In genomic region chr12:44209141-44209823, GRCm38 (mm10) we compare ENCODE assay signal across 8 mouse cellular contexts. TPM values are rescaled to one million over a fixed set of nuclear protein-coding genes. Genes with fewer than 3 reads are reported as not detected.
DNase-seq lines count a peak whose midpoint lies in the region; ATAC-seq and TF ChIP-seq lines count a peak whose summit lies in the region.

No protein-coding gene starts in this region.

- ATAC-seq in forebrain, embryonic 16.5 days = no peak
- ATAC-seq in hindbrain, embryonic 14.5 days (ENCODE audit: low FRiP score) = no peak

- WGBS in forebrain, embryonic 16.5 days = under 1% methylated on average over 37 of the region's 37 CpGs
- WGBS in hindbrain, embryonic 14.5 days = under 1% methylated on average over 37 of the region's 37 CpGs
- 1% methylated on average over 37 of the region's 37 CpGs for WGBS in macrophage (ENCODE audit: missing documents)
- WGBS in small intestine, adult 2 months = under 1% methylated on average over 37 of the region's 37 CpGs

- peak; percentile 59 for DNase-seq in embryo, embryonic 10 days (ENCODE audit: low spot score)
- DNase-seq in embryo, embryonic 9.5 days (ENCODE audit: extremely low spot score) = no peak
- DNase-seq in cerebellum, adult 11 months = peak; percentile 45
- DNase-seq in hindbrain, embryonic 14.5 days (ENCODE audit: low spot score) = peak; percentile 31
- DNase-seq in left cerebral cortex, adult 9 months (ENCODE audit: low spot score in 2 of 2) = peak; percentile 20 to 28

- TF ChIP-seq CTCF in small intestine, adult 2 months (IDR thresholded peaks at IDR 0.05; ENCODE audit: extremely low read depth, insufficient read length, insufficient replicate concordance, low read depth, low read length) = peak; percentile 20; the same call in 1 of the 2 replicates

- H3K9ac ChIP-seq in forebrain, embryonic 16.5 days (replicated peaks; ENCODE audit: low read depth, low read length) = peak overlapping the region; percentile 87
- peak overlapping the region; percentile 68 for H3K9ac ChIP-seq in hindbrain, embryonic 14.5 days

- H3K4me3 ChIP-seq in forebrain, embryonic 16.5 days (replicated peaks; ENCODE audit: low read length) = peak overlapping the region; percentile 93
- H3K4me3 ChIP-seq in hindbrain, embryonic 14.5 days (replicated peaks; ENCODE audit: low read length) = peak overlapping the region; percentile 67
- H3K4me3 ChIP-seq in macrophage (ENCODE audit: inconsistent target) = peak overlapping the region; percentile 72
- peak overlapping the region; percentile 81 for H3K4me3 ChIP-seq in small intestine, adult 2 months (ENCODE audit: low read depth, low read length)

- TF ChIP-seq POLR2A in small intestine, adult 2 months (IDR thresholded peaks at IDR 0.05; ENCODE audit: low read depth, low read length) = no peak

- peaks cover 8% of the 10 kb centered on the region for H3K4me1 ChIP-seq in forebrain, embryonic 16.5 days (replicated peaks; ENCODE audit: control insufficient read depth, insufficient read depth, low read length)
- H3K4me1 ChIP-seq in hindbrain, embryonic 14.5 days (replicated peaks; ENCODE audit: control insufficient read depth, insufficient read depth, low read length) = peaks cover 19% of the 10 kb centered on the region
- H3K4me1 ChIP-seq in small intestine, adult 2 months (ENCODE audit: control insufficient read depth, insufficient read depth, insufficient read length, low read length) = no peaks in the 10 kb centered on the region; the same call in 1 of the 2 replicates

- H3K4me2 ChIP-seq in forebrain, embryonic 16.5 days (ENCODE audit: low read length) = peak overlapping the region; percentile 79
- peak overlapping the region; percentile 72 for H3K4me2 ChIP-seq in hindbrain, embryonic 14.5 days (replicated peaks)

- peak overlapping the region; percentile 85 for H3K27ac ChIP-seq in forebrain, embryonic 16.5 days (ENCODE audit: low read length)
- peak overlapping the region; percentile 82 for H3K27ac ChIP-seq in hindbrain, embryonic 14.5 days
- H3K27ac ChIP-seq in macrophage = peak overlapping the region; percentile 21
- peak overlapping the region; percentile 70 for H3K27ac ChIP-seq in small intestine, adult 2 months (ENCODE audit: insufficient read depth, low read depth, low read length)

- peaks cover 4% of the 10 kb centered on the region for H3K36me3 ChIP-seq in forebrain, embryonic 16.5 days (ENCODE audit: control insufficient read depth, insufficient read depth)
- peaks cover 12% of the 10 kb centered on the region for H3K36me3 ChIP-seq in hindbrain, embryonic 14.5 days (replicated peaks; ENCODE audit: control insufficient read depth, insufficient read depth)
- H3K36me3 ChIP-seq in macrophage (ENCODE audit: inconsistent target) = no peaks in the 10 kb centered on the region
- H3K36me3 ChIP-seq in small intestine, adult 2 months (ENCODE audit: control insufficient read depth, insufficient read depth, low read length) = peaks cover 9% of the 10 kb centered on the region

- 0 out of 2 replicates have a peak, but pooled peaks cover 2% of the 10 kb centered on the region for H3K27me3 ChIP-seq in forebrain, embryonic 16.5 days (replicated peaks; ENCODE audit: control insufficient read depth, insufficient read depth, low read length)
- H3K27me3 ChIP-seq in hindbrain, embryonic 14.5 days (ENCODE audit: control insufficient read depth, insufficient read depth, low read length) = no peaks in the 10 kb centered on the region
- no peaks in the 10 kb centered on the region for H3K27me3 ChIP-seq in small intestine, adult 2 months (ENCODE audit: control insufficient read depth, insufficient read depth, low read length)

- peaks cover 21% of the 10 kb centered on the region for H3K79me2 ChIP-seq in macrophage (ENCODE audit: inconsistent target)

- H3K9me3 ChIP-seq in forebrain, embryonic 16.5 days (ENCODE audit: control insufficient read depth, low read length) = no peaks in the 10 kb centered on the region
- no peaks in the 10 kb centered on the region for H3K9me3 ChIP-seq in hindbrain, embryonic 14.5 days (ENCODE audit: control insufficient read depth, low read length)

RNA-seq across cellular contexts. Expression of gene Dnajb9, which starts 0.8 kb away (rescaled TPM):
- 30.3 and 36.5 TPM in 2 replicates for polyA plus RNA-seq in forebrain, embryonic 16.5 days (2015; fragmentation: Nextera tagmentation; extraction: Ambion mirVana)
- polyA plus RNA-seq in hindbrain, embryonic 14.5 days (2014; fragmentation: Nextera tagmentation; extraction: Ambion mirVana) = 38.2 and 48.7 TPM in 2 replicates
- 10 to 100 TPM in 2 of 26 experiments, 1 to 10 TPM in 24; 1.3 to 10.5 (median 3.3) TPM for total RNA-seq in macrophage (2018; cell fraction: chromatin; rRNA removed)
- 10 to 100 TPM; 21.0 to 42.1 (median 33.7) TPM for total RNA-seq in macrophage (2018; cell fraction: cytosol; rRNA removed)
- 10 to 100 TPM in 25 of 26 experiments, 1 to 10 TPM in 1; 5.4 to 38.7 (median 18.9) TPM for total RNA-seq in macrophage (2018; cell fraction: nucleus; rRNA removed)
- polyA plus RNA-seq in macrophage (2018) = 27.8 to 67.1 TPM (median 34.5 TPM) in 3 replicates
- polyA plus RNA-seq in small intestine, adult 2 months (2012; rRNA removed) = 0.60 and 1.4 TPM in 2 replicates

RNA-seq across cellular contexts. Expression of gene Pnpla8, which starts 11.9 kb away (rescaled TPM):
- 154 and 172 TPM in 2 replicates for polyA plus RNA-seq in forebrain, embryonic 16.5 days (2015; fragmentation: Nextera tagmentation; extraction: Ambion mirVana)
- 142 and 165 TPM in 2 replicates for polyA plus RNA-seq in hindbrain, embryonic 14.5 days (2014; fragmentation: Nextera tagmentation; extraction: Ambion mirVana)
- total RNA-seq in macrophage (2018; cell fraction: chromatin; rRNA removed) = 10 to 100 TPM in 25 of 26 experiments, 1 to 10 TPM in 1; 9.2 to 70.5 (median 44.0) TPM
- total RNA-seq in macrophage (2018; cell fraction: cytosol; rRNA removed) = 10 to 100 TPM; 48.9 to 75.1 (median 60.7) TPM
- total RNA-seq in macrophage (2018; cell fraction: nucleus; rRNA removed) = 10 to 100 TPM; 18.5 to 71.7 (median 44.9) TPM
- 43.8 to 63.5 TPM (median 56.0 TPM) in 3 replicates for polyA plus RNA-seq in macrophage (2018)
- polyA plus RNA-seq in small intestine, adult 2 months (2012; rRNA removed) = 2.8 and 3.8 TPM in 2 replicates

Comparison
In these comparisons a context has a peak if more than half of its experiments do, and no peak if none do; other contexts are left out.
1. H3K27ac ChIP-seq: peak in every context shown above with its lines; median percentile 85 in forebrain, embryonic 16.5 days; 82 in hindbrain, embryonic 14.5 days; 70 in small intestine, adult 2 months; 21 in macrophage.
2. RNA of gene Dnajb9, which starts 0.8 kb away (polyA plus RNA-seq): 27.8 to 67.1 TPM in macrophage, 38.2 to 48.7 TPM in hindbrain, embryonic 14.5 days and 30.3 to 36.5 TPM in forebrain, embryonic 16.5 days; 0.60 to 1.4 TPM in small intestine, adult 2 months; every median in the first group is over 10 times any median in the second.
3. Peak in every context shown above with its lines, with median percentiles within 50 percentile points of each other: H3K4me3 ChIP-seq.